Comparison of ENCODE assay signal across 8 mouse cellular contexts in the genomic region with DNA sequence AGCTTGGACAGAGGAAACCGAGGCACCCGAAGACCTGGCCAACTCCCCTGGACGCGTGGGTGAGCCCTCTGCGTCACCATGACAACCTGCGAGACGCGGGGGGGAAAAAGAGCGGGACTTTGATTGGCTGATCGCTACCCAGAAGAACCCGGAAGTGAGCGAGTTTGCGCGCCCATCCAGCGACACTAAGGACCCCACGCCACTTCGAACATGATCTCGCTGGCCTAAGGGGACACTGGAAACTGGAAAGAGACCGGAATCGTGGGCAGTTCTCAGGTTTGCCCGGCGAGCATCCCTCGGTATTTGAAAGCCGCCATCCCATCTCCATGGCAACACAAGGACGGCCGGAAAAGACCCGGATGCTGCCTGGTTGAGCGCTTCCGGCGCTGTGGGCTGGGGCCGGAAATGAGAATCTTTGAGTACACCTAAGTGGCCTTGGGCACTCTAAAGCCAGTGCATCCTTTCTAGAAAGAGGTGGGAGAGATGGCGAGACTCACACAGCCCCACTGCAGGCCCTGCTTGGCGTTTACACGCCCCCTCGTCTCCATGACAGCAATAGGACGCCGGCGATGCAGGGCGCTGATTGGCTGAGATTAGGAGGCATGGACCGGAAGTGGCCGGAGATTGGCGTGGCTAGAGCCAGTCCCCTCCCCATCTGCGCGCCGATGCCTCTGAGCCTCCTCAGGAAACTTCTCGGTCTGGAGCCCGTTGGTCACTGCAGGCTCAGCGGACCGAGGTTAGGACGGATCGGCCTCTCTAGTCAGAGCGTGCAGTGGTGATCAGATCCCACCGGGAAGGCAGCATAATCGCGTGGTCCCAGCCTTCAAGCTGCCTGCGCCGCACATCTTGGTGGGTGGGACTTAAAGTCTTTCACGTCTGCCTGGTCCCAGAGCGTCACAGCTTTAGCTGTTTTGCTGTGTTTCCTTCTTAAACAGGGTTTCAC. TPM values are rescaled to one million over a fixed set of nuclear protein-coding genes. Genes with fewer than 3 reads are reported as not detected.
DNase-seq lines count a peak whose midpoint lies in the region; ATAC-seq lines count a peak whose summit lies in the region.

A gene (minus strand): TSS at position 80 of the 943 bp plus-strand sequence.

- H3K9ac ChIP-seq in intestine, embryonic 14.5 days (ENCODE audit: low read length), result peak within 1 kb of the TSS; percentile 61

- no peaks in the 10 kb centered on the region for H3K36me3 ChIP-seq in intestine, embryonic 14.5 days (ENCODE audit: control insufficient read depth, insufficient read depth, low read length)

- peak within 1 kb of the TSS; percentile 81 for H3K27ac ChIP-seq in intestine, embryonic 14.5 days (ENCODE audit: low read depth)

- H3K4me3 ChIP-seq in intestine, embryonic 14.5 days (ENCODE audit: low read depth, low read length), result peak within 1 kb of the TSS; percentile 78

- 0 out of 2 replicates have a peak, but pooled peaks cover 5% of the 10 kb centered on the region for H3K4me1 ChIP-seq in intestine, embryonic 14.5 days (replicated peaks; ENCODE audit: control insufficient read depth, insufficient read depth, low read length)

- no peaks in the 10 kb centered on the region for H3K9me3 ChIP-seq in intestine, embryonic 14.5 days (ENCODE audit: control insufficient read depth, low read length)

- no peaks in the 10 kb centered on the region for H3K27me3 ChIP-seq in intestine, embryonic 14.5 days (replicated peaks; ENCODE audit: control insufficient read depth, insufficient read depth, low read length)

- intact Hi-C loops in left cerebral cortex, postnatal 14 days (cut with DNase I), result loop anchor here (10.0 kb wide), 1 partner anchor 327 kb away; no protein-coding TSS in a partner anchor

- ATAC-seq in intestine, embryonic 14.5 days (replicated peaks; ENCODE audit: low FRiP score, low TSS enrichment, low read depth), result peak; percentile 97

- peak within 1 kb of the TSS; percentile 72 for H3K4me2 ChIP-seq in intestine, embryonic 14.5 days (ENCODE audit: low read length)

- DNase-seq in adrenal gland, adult (ENCODE audit: inconsistent age in 2 of 2, low spot score in 1 of 2), result peak; percentile 94 to 98
- DNase-seq in embryo, embryonic 10.5 days (ENCODE audit: low spot score), result peak; percentile 96
- DNase-seq in gastrocnemius, postnatal 25 days, result peak; percentile 90
- peak; percentile 99 for DNase-seq in intestine, embryonic 14.5 days (ENCODE audit: low spot score)
- DNase-seq in left cerebral cortex, postnatal 14 days (ENCODE audit: low spot score in 2 of 2), result peak; percentile 91 to 94
- peak; percentile 93 for DNase-seq in mesoderm, embryonic 11.5 days (ENCODE audit: low read depth, low spot score)
- peak; percentile 91 for DNase-seq in right cerebral cortex, postnatal 36 days (ENCODE audit: low spot score in 2 of 2)
- peak; percentile 94 for DNase-seq in yolk sac, embryonic 10.5 days (ENCODE audit: low spot score)

- under 1% methylated on average over 59 of the region's 59 CpGs for WGBS in intestine, embryonic 14.5 days

RNA-seq across cellular contexts. Expression of the gene that starts here (rescaled TPM):
- under 1 TPM; 0.18 to 0.29 TPM for total RNA-seq in gastrocnemius, postnatal 25 days (2021)
- polyA plus RNA-seq in intestine, embryonic 14.5 days (2014; fragmentation: Nextera tagmentation; extraction: Ambion mirVana), result 113 and 122 TPM in 2 replicates
- 1 to 10 TPM; 8.8 to 8.9 TPM for total RNA-seq in left cerebral cortex, postnatal 14 days (2021)

Comparison
In these comparisons a context has a peak if more than half of its experiments do, and no peak if none do; other contexts are left out.
1. Peak in every context shown above with its lines: DNase-seq, ATAC-seq, H3K4me3 ChIP-seq and H3K27ac ChIP-seq.
2. RNA of the gene that starts here (total RNA-seq): 8.8 to 8.9 TPM in left cerebral cortex, postnatal 14 days; 0.18 to 0.29 TPM in gastrocnemius, postnatal 25 days; every median in the first group is over 4 times any median in the second.
3. Peak in DNase-seq in gastrocnemius, postnatal 25 days; RNA of the gene not detected or under 1 TPM.